Mouse (Mus musculus) MEL (cell line): ENCODE measurements around the gene Rtp2. TPM values are rescaled to one million over a fixed set of nuclear protein-coding genes. Genes with fewer than 3 reads are reported as not detected.

Experiments used
- DNase-seq: peaks from one replicate; pipeline ENCODE4 v3.0.0; 2011; ENCODE audit warnings: low read depth, low spot score
- H3K27ac ChIP-seq: 2 replicates; pipeline ENCODE4 v1.5.1; 2012; ENCODE audit warnings: low read depth, mild to moderate bottlenecking, control low read depth, low read length, moderate library complexity; ENCODE audit not compliant: control insufficient read depth
- H3K27me3 ChIP-seq, 2 experiments: fragments of 150-350 bp in 1 of 2; sonication (generic) in 1 of 2; 2 replicates each; pipeline ENCODE4 v1.6.1; 2012; ENCODE audit warnings: low read length in 2 of 2, mild to moderate bottlenecking in 2 of 2, improper control_type of control experiment in 1 of 2, moderate library complexity in 1 of 2; ENCODE audit not compliant: insufficient read depth in 2 of 2, control insufficient read depth in 1 of 2
- H3K36me3 ChIP-seq, 2 experiments: 2 replicates each; pipeline ENCODE4 v1.6.1; 2012 to 2014; ENCODE audit warnings: low read length in 2 of 2, improper control_type of control experiment in 1 of 2, inconsistent platforms in 1 of 2, mild to moderate bottlenecking in 1 of 2; ENCODE audit not compliant: insufficient read depth in 2 of 2, control insufficient read depth in 1 of 2
- H3K4me1 ChIP-seq, 2 experiments: fragments of 150-350 bp in 1 of 2; sonication (generic) in 1 of 2; 2 replicates each; pipeline ENCODE4 v1.6.1; 2012; ENCODE audit warnings: low read length in 2 of 2, improper control_type of control experiment in 1 of 2, mild to moderate bottlenecking in 1 of 2; ENCODE audit not compliant: insufficient read depth in 2 of 2, control insufficient read depth in 1 of 2
- H3K4me3 ChIP-seq, 2 experiments: fragments of 150-350 bp in 1 of 2; sonication (generic) in 1 of 2; 2 replicates each; pipeline ENCODE4 v1.5.1; 2012; ENCODE audit warnings: low read depth in 2 of 2, low read length in 2 of 2, mild to moderate bottlenecking in 2 of 2, moderate library complexity in 2 of 2, control low read depth in 1 of 2, improper control_type of control experiment in 1 of 2; ENCODE audit not compliant: control insufficient read depth in 1 of 2, insufficient read depth in 1 of 2
- H3K79me2 ChIP-seq: 2 replicates; pipeline ENCODE4 v1.6.1; 2012; ENCODE audit warnings: mild to moderate bottlenecking, low read length, moderate library complexity; ENCODE audit not compliant: control insufficient read depth, poor library complexity, insufficient read depth
- H3K9ac ChIP-seq: 2 replicates; pipeline ENCODE4 v1.6.1; 2012; ENCODE audit warnings: low read depth, mild to moderate bottlenecking, control low read depth, low read length, moderate library complexity; ENCODE audit not compliant: control insufficient read depth, poor library complexity, severe bottlenecking
- H3K9me3 ChIP-seq: fragments of 150-350 bp; sonication (generic); replicated peaks from 2 replicates; pipeline ENCODE4 v1.6.1; 2012; ENCODE audit warnings: mild to moderate bottlenecking, low read length, improper control_type of control experiment, moderate library complexity; ENCODE audit not compliant: insufficient read depth
- BHLHE40 ChIP-seq: IDR thresholded peaks from 2 replicates; pipeline ENCODE4 v1.6.1; 2012; ENCODE audit warnings: low read depth, mild to moderate bottlenecking, inconsistent platforms, low read length, improper control_type of control experiment, borderline replicate concordance
- CHD2 ChIP-seq: IDR thresholded peaks from 2 replicates; pipeline ENCODE4 v1.6.1; 2011; ENCODE audit warnings: low read length, improper control_type of control experiment
- CTCF ChIP-seq, 3 experiments: IDR thresholded peaks in 2 of 3; conservative IDR thresholded peaks in 1 of 3; 2 replicates each; pipeline ENCODE4 v1.5.1; 2011 to 2012; ENCODE audit warnings: low read length in 3 of 3, low read depth in 2 of 3, mild to moderate bottlenecking in 2 of 3, improper control_type of control experiment in 1 of 3, inconsistent platforms in 1 of 3, mixed read lengths in 1 of 3, moderate library complexity in 1 of 3; ENCODE audit not compliant: control insufficient read depth in 1 of 3, insufficient read depth in 1 of 3, poor library complexity in 1 of 3, severe bottlenecking in 1 of 3
- ELF1 ChIP-seq: IDR thresholded peaks from 2 replicates; pipeline ENCODE4 v1.6.1; 2014; ENCODE audit warnings: low read depth, mild to moderate bottlenecking, inconsistent platforms, low read length, improper control_type of control experiment, moderate library complexity
- GABPA ChIP-seq: IDR thresholded peaks from 2 replicates; pipeline ENCODE4 v1.6.1; 2012; ENCODE audit warnings: low read depth, mild to moderate bottlenecking, inconsistent platforms, low read length, improper control_type of control experiment, moderate library complexity
- GATA1 ChIP-seq: IDR thresholded peaks from 2 replicates; pipeline ENCODE4 v1.6.1; 2011; ENCODE audit warnings: low read depth, low read length, improper control_type of control experiment
- JUND ChIP-seq: IDR thresholded peaks from 2 replicates; pipeline ENCODE4 v1.6.1; 2011; ENCODE audit warnings: low read depth, mild to moderate bottlenecking, improper control_type of control experiment, low read length
- MAFK ChIP-seq: IDR thresholded peaks from 2 replicates; pipeline ENCODE4 v1.6.1; 2011; ENCODE audit warnings: low read depth, mild to moderate bottlenecking, low read length, improper control_type of control experiment, borderline replicate concordance
- MAZ ChIP-seq: IDR thresholded peaks from 2 replicates; pipeline ENCODE4 v1.6.1; 2012; ENCODE audit warnings: low read depth, mild to moderate bottlenecking, inconsistent platforms, low read length, improper control_type of control experiment
- MXI1 ChIP-seq: IDR thresholded peaks from 2 replicates; pipeline ENCODE4 v1.6.1; 2011; ENCODE audit warnings: mild to moderate bottlenecking, low read depth, low read length, improper control_type of control experiment
- POLR2AphosphoS2 ChIP-seq: IDR thresholded peaks from 2 replicates; pipeline ENCODE4 v1.6.1; 2011; ENCODE audit warnings: low read length, improper control_type of control experiment
- POLR2AphosphoS5 ChIP-seq: IDR thresholded peaks from 2 replicates; pipeline ENCODE4 v1.6.1; 2012; ENCODE audit warnings: low read depth, borderline replicate concordance, mild to moderate bottlenecking, inconsistent platforms, low read length, moderate library complexity, mixed read lengths
- RAD21 ChIP-seq: IDR thresholded peaks from 2 replicates; pipeline ENCODE4 v1.6.1; 2011; ENCODE audit warnings: mild to moderate bottlenecking, low read depth, low read length, improper control_type of control experiment
- RCOR1 ChIP-seq: IDR thresholded peaks from 2 replicates; pipeline ENCODE4 v1.6.1; 2012; ENCODE audit warnings: low read depth, mild to moderate bottlenecking, inconsistent platforms, low read length, improper control_type of control experiment
- SIN3A ChIP-seq: IDR thresholded peaks from 2 replicates; pipeline ENCODE4 v1.6.1; 2012; ENCODE audit warnings: low read length, improper control_type of control experiment, inconsistent platforms
- TAL1 ChIP-seq: IDR thresholded peaks from 2 replicates; pipeline ENCODE4 v1.6.1; 2012; ENCODE audit warnings: mild to moderate bottlenecking, inconsistent platforms, low read length, moderate library complexity, mixed read lengths
- TBP ChIP-seq: IDR thresholded peaks from 2 replicates; pipeline ENCODE4 v1.8.0; 2011; ENCODE audit warnings: low read depth, low read length, improper control_type of control experiment
- TCF12 ChIP-seq: IDR thresholded peaks from 2 replicates; pipeline ENCODE4 v1.6.1; 2014; ENCODE audit warnings: low read depth, mild to moderate bottlenecking, inconsistent platforms, low read length, improper control_type of control experiment, moderate library complexity
- UBTF ChIP-seq: IDR thresholded peaks from 2 replicates; pipeline ENCODE4 v1.6.1; 2012; ENCODE audit warnings: low read depth, mild to moderate bottlenecking, inconsistent platforms, low read length, improper control_type of control experiment, moderate library complexity, borderline replicate concordance; ENCODE audit not compliant: insufficient read depth
- USF1 ChIP-seq: IDR thresholded peaks from 2 replicates; pipeline ENCODE4 v1.6.1; 2014; ENCODE audit warnings: low read depth, mild to moderate bottlenecking, inconsistent platforms, low read length, improper control_type of control experiment, moderate library complexity
- polyA plus RNA-seq, 2 experiments: library from polyadenylated mRNA; stranded (reverse) in 1 of 2; unstranded in 1 of 2; fragments of >175 nt in 1 of 2; fragments of >200 nt in 1 of 2; gene quantifications; 2 replicates each; pipeline versions ENCODE4 v1.2.1 to v1.2.4; 2012; ENCODE audit warnings: low replicate concordance in 2 of 2, low read depth in 1 of 2; ENCODE audit not compliant: insufficient read length in 2 of 2, insufficient read depth in 1 of 2, missing spikeins in 1 of 2
- total RNA-seq: library from RNA; depleted of rRNA; stranded (reverse); fragments of 300-350 nt; gene quantifications from 2 replicates; pipeline ENCODE4 v1.2.3, GENCODE M21; 2012

Gene Rtp2
- total and polyA plus RNA-seq, 3 experiments: not detected

GRCm38 (mm10) chr16:23898840-23899239 lies 33.4 kb downstream of the Rtp2 start:
- DNase-seq: no peak
- Histone ChIP-seq H3K4me3 (no peak overlapping the region), H3K27me3 (no peaks in the 10 kb centered on the region), H3K4me1 (no peaks in the 10 kb centered on the region), H3K36me3 (no peaks in the 10 kb centered on the region), H3K9ac (no peak overlapping the region), H3K9me3 (no peaks in the 10 kb centered on the region; the same call in 1 of the 2 replicates), H3K79me2 (no peaks in the 10 kb centered on the region), H3K27ac (no peak overlapping the region)
- TF ChIP-seq CTCF (IDR thresholded peaks at IDR 0.05 in 2 of 3, conservative IDR thresholded peaks at IDR 0.05 in 1 of 3; ENCODE audit: control insufficient read depth in 1 of 3, insufficient read depth in 1 of 3, low read depth in 2 of 3, low read length in 3 of 3, poor library complexity in 1 of 3, severe bottlenecking in 1 of 3): peak in 1 of 3 experiments; percentile 2; a peak in 1 of 6 replicates
- TF ChIP-seq JUND: no peak
- no peak for TF ChIP-seq GATA1

GRCm38 (mm10) chr16:23897984-23898586 lies 34.1 kb downstream of the Rtp2 start:
- TF ChIP-seq POLR2AphosphoS2 (no peak), MAFK (no peak), UBTF (no peak), BHLHE40 (no peak), POLR2AphosphoS5 (no peak), GABPA (no peak), TBP (no peak), GATA1 (no peak), CHD2 (no peak), RAD21 (no peak), CTCF (IDR thresholded peaks at IDR 0.05 in 2 of 3, conservative IDR thresholded peaks at IDR 0.05 in 1 of 3; ENCODE audit: control insufficient read depth in 1 of 3, insufficient read depth in 1 of 3, low read depth in 2 of 3, low read length in 3 of 3, poor library complexity in 1 of 3, severe bottlenecking in 1 of 3) (no peak), MAZ (no peak)
- DNase-seq: no peak
- no peak overlapping the region for H3K9ac ChIP-seq
- H3K27ac ChIP-seq: no peak overlapping the region
- H3K79me2 ChIP-seq: no peaks in the 10 kb centered on the region
- H3K27me3 ChIP-seq: no peaks in the 10 kb centered on the region
- H3K9me3 ChIP-seq: no peaks in the 10 kb centered on the region; the same call in 1 of the 2 replicates
- no peaks in the 10 kb centered on the region for H3K4me1 ChIP-seq
- H3K4me3 ChIP-seq: no peak overlapping the region
- H3K36me3 ChIP-seq: no peaks in the 10 kb centered on the region

GRCm38 (mm10) chr16:23897486-23897885 lies 34.7 kb downstream of the Rtp2 start:
- no peaks in the 10 kb centered on the region for H3K4me1 ChIP-seq
- no peak for TF ChIP-seq MXI1
- TF ChIP-seq SIN3A: no peak
- no peak for TF ChIP-seq ELF1
- TF ChIP-seq RCOR1: no peak
- no peak for TF ChIP-seq TAL1
- TF ChIP-seq USF1: no peak
- no peak for TF ChIP-seq JUND
- TF ChIP-seq MAZ: no peak
- no peak for TF ChIP-seq TCF12
- no peaks in the 10 kb centered on the region for H3K79me2 ChIP-seq
- H3K27ac ChIP-seq: no peak overlapping the region
- H3K36me3 ChIP-seq: no peaks in the 10 kb centered on the region
- no peaks in the 10 kb centered on the region; the same call in 1 of the 2 replicates for H3K9me3 ChIP-seq
- no peak overlapping the region for H3K4me3 ChIP-seq
- no peaks in the 10 kb centered on the region for H3K27me3 ChIP-seq
- H3K9ac ChIP-seq: no peak overlapping the region
- DNase-seq: no peak
